Comparison of ENCODE assay signal across 8 mouse cellular contexts in genomic region chrX:73570871-73571270, GRCm38 (mm10).
DNase-seq lines count a peak whose midpoint lies in the region; ATAC-seq and TF ChIP-seq lines count a peak whose summit lies in the region.

No protein-coding gene starts in this region.

- H3K4me3 ChIP-seq in intestine, postnatal 0 days (ENCODE audit: low read depth, low read length), result no peak overlapping the region
- H3K4me3 ChIP-seq in intestine, embryonic 16.5 days (ENCODE audit: low read length), result no peak overlapping the region
- no peak overlapping the region for H3K4me3 ChIP-seq in bone marrow macrophage, adult 2 months (ENCODE audit: insufficient read depth, low read length)
- no peak overlapping the region for H3K4me3 ChIP-seq in hindbrain, embryonic 16.5 days (ENCODE audit: low read length)
- H3K4me3 ChIP-seq in limb, embryonic 10.5 days, result no peak overlapping the region
- no peak overlapping the region for H3K4me3 ChIP-seq in neural tube, embryonic 14.5 days (ENCODE audit: low read depth, low read length)

- no peak for ATAC-seq in intestine, postnatal 0 days
- no peak for ATAC-seq in intestine, embryonic 16.5 days
- 0 out of 2 replicates have a peak, but pooled peaks have one; percentile 58 for ATAC-seq in erythroblast, adult 5-6 weeks (replicated peaks; ENCODE audit: low FRiP score, poor library complexity, severe bottlenecking)
- ATAC-seq in hindbrain, embryonic 16.5 days, result peak; percentile 78
- peak; percentile 79 for ATAC-seq in neural tube, embryonic 14.5 days (ENCODE audit: low read depth)

- WGBS in intestine, postnatal 0 days, result 32% methylated on average over 6 of the region's 6 CpGs
- WGBS in intestine, embryonic 16.5 days, result 26% methylated on average over 6 of the region's 6 CpGs
- WGBS in hindbrain, embryonic 16.5 days, result 22% methylated on average over 6 of the region's 6 CpGs
- 20% methylated on average over 6 of the region's 6 CpGs for WGBS in limb, embryonic 10.5 days
- WGBS in neural tube, embryonic 14.5 days, result 22% methylated on average over 6 of the region's 6 CpGs

- H3K27me3 ChIP-seq in intestine, postnatal 0 days (replicated peaks; ENCODE audit: control insufficient read depth, insufficient read depth, low read length), result no peaks in the 10 kb centered on the region
- H3K27me3 ChIP-seq in intestine, embryonic 16.5 days (replicated peaks; ENCODE audit: control insufficient read depth, insufficient read depth, low read length), result no peaks in the 10 kb centered on the region
- no peaks in the 10 kb centered on the region for H3K27me3 ChIP-seq in hindbrain, embryonic 16.5 days (replicated peaks; ENCODE audit: control insufficient read depth, insufficient read depth, low read length)
- H3K27me3 ChIP-seq in limb, embryonic 10.5 days (ENCODE audit: low read depth, poor library complexity, severe bottlenecking), result peaks cover 87% of the 10 kb centered on the region
- no peaks in the 10 kb centered on the region for H3K27me3 ChIP-seq in neural tube, embryonic 14.5 days (ENCODE audit: control insufficient read depth, insufficient read depth, low read length)

- no peak overlapping the region for H3K9ac ChIP-seq in intestine, postnatal 0 days (ENCODE audit: low read depth, low read length)
- H3K9ac ChIP-seq in intestine, embryonic 16.5 days (ENCODE audit: low read depth, low read length), result no peak overlapping the region
- no peak overlapping the region for H3K9ac ChIP-seq in hindbrain, embryonic 16.5 days (ENCODE audit: low read depth, low read length)
- H3K9ac ChIP-seq in neural tube, embryonic 14.5 days (replicated peaks; ENCODE audit: low read depth, low read length), result no peak overlapping the region

- H3K4me2 ChIP-seq in intestine, postnatal 0 days (replicated peaks; ENCODE audit: low read depth), result no peak overlapping the region
- no peak overlapping the region for H3K4me2 ChIP-seq in intestine, embryonic 16.5 days (ENCODE audit: low read depth, low read length)
- H3K4me2 ChIP-seq in hindbrain, embryonic 16.5 days (ENCODE audit: low read length), result no peak overlapping the region
- H3K4me2 ChIP-seq in neural tube, embryonic 14.5 days (ENCODE audit: low read depth, low read length), result no peak overlapping the region

- TF ChIP-seq CTCF in intestine, postnatal 0 days (IDR thresholded peaks at IDR 0.05; ENCODE audit: low read depth), result peak; percentile 82
- TF ChIP-seq CTCF in bone marrow macrophage, adult 2 months (IDR thresholded peaks at IDR 0.05; ENCODE audit: low read depth, low read length), result peak; percentile 37; the same call in 1 of the 2 replicates

- no peaks in the 10 kb centered on the region for H3K4me1 ChIP-seq in intestine, postnatal 0 days (replicated peaks; ENCODE audit: control insufficient read depth, insufficient read depth, low read length)
- H3K4me1 ChIP-seq in intestine, embryonic 16.5 days (ENCODE audit: control insufficient read depth, insufficient read depth, low read length), result no peaks in the 10 kb centered on the region
- peaks cover 71% of the 10 kb centered on the region for H3K4me1 ChIP-seq in bone marrow macrophage, adult 2 months (ENCODE audit: control insufficient read depth, insufficient read depth, low read length)
- no peaks in the 10 kb centered on the region for H3K4me1 ChIP-seq in hindbrain, embryonic 16.5 days (ENCODE audit: control insufficient read depth, insufficient read depth, low read depth, low read length)
- H3K4me1 ChIP-seq in limb, embryonic 10.5 days, result no peaks in the 10 kb centered on the region
- no peaks in the 10 kb centered on the region for H3K4me1 ChIP-seq in neural tube, embryonic 14.5 days (ENCODE audit: control insufficient read depth, insufficient read depth, low read length)

- no peak for TF ChIP-seq POLR2A in bone marrow macrophage, adult 2 months (IDR thresholded peaks at IDR 0.05; ENCODE audit: borderline replicate concordance, low read depth, low read length)

- peak; percentile 75 for DNase-seq in limb, embryonic 10.5 days (ENCODE audit: low spot score)
- DNase-seq in thymus, adult 18-20 months, result peak; percentile 33 to 34

- no peaks in the 10 kb centered on the region for H3K36me3 ChIP-seq in intestine, postnatal 0 days (ENCODE audit: control insufficient read depth, insufficient read depth)
- no peaks in the 10 kb centered on the region for H3K36me3 ChIP-seq in intestine, embryonic 16.5 days (ENCODE audit: control insufficient read depth, insufficient read depth, low read length)
- no peaks in the 10 kb centered on the region for H3K36me3 ChIP-seq in hindbrain, embryonic 16.5 days (ENCODE audit: control insufficient read depth, insufficient read depth, low read length)
- no peaks in the 10 kb centered on the region for H3K36me3 ChIP-seq in limb, embryonic 10.5 days
- no peaks in the 10 kb centered on the region for H3K36me3 ChIP-seq in neural tube, embryonic 14.5 days (ENCODE audit: control insufficient read depth, insufficient read depth, low read length)

- H3K9me3 ChIP-seq in intestine, postnatal 0 days (ENCODE audit: control insufficient read depth), result no peaks in the 10 kb centered on the region
- no peaks in the 10 kb centered on the region for H3K9me3 ChIP-seq in intestine, embryonic 16.5 days (ENCODE audit: control insufficient read depth, low read length)
- H3K9me3 ChIP-seq in hindbrain, embryonic 16.5 days (ENCODE audit: control insufficient read depth, low read length), result no peaks in the 10 kb centered on the region
- H3K9me3 ChIP-seq in limb, embryonic 10.5 days (replicated peaks), result no peaks in the 10 kb centered on the region
- H3K9me3 ChIP-seq in neural tube, embryonic 14.5 days (ENCODE audit: control insufficient read depth, low read length), result no peaks in the 10 kb centered on the region

- no peak overlapping the region for H3K27ac ChIP-seq in intestine, postnatal 0 days (ENCODE audit: low read depth, low read length)
- H3K27ac ChIP-seq in intestine, embryonic 16.5 days (ENCODE audit: low read length), result no peak overlapping the region
- no peak overlapping the region for H3K27ac ChIP-seq in bone marrow macrophage, adult 2 months (ENCODE audit: insufficient read depth, low read depth, low read length)
- no peak overlapping the region for H3K27ac ChIP-seq in hindbrain, embryonic 16.5 days (ENCODE audit: low read depth, low read length)
- no peak overlapping the region for H3K27ac ChIP-seq in limb, embryonic 10.5 days
- no peak overlapping the region for H3K27ac ChIP-seq in neural tube, embryonic 14.5 days (ENCODE audit: low read depth, low read length)

Comparison
In these comparisons a context has a peak if more than half of its experiments do, and no peak if none do; other contexts are left out.
1. ATAC-seq: peak in erythroblast, adult 5-6 weeks (single experiment), hindbrain, embryonic 16.5 days (single experiment) and neural tube, embryonic 14.5 days (single experiment); none in intestine, postnatal 0 days (single experiment) and intestine, embryonic 16.5 days (single experiment).